Mouse (Mus musculus) adrenal gland, postnatal 4 days (tissue): ENCODE measurements at regions not wholly inside any gene's neighbourhood (a gene's known extent, or its start where the extent isn't known, plus 50 kb on each side); places are given as distances from the start of the nearest gene placed in this dataset.

ENCODE experiments used
- DNase-seq, 2 experiments: peaks; one replicate each; pipeline ENCODE4 v3.0.0; 2021 to 2022; ENCODE audit warnings: low spot score in 2 of 2, mixed read lengths in 2 of 2

GRCm38 (mm10) chr1:183961383-183961782 lies 51.7 kb upstream of the Dusp10 start:
- no peak for DNase-seq

- no peak for DNase-seq
Measured at GRCm38 (mm10) chr1:183962486-183962885, 50.6 kb upstream of the Dusp10 start.

GRCm38 (mm10) chr1:183963286-183963685 lies 49.8 kb upstream of the Dusp10 start:
- DNase-seq = no peak
